Mouse (Mus musculus) forebrain, embryonic 16.5 days (tissue): ENCODE measurements around the gene Slc11a2. TPM values are rescaled to one million over a fixed set of nuclear protein-coding genes. Genes with fewer than 3 reads are reported as not detected.

ENCODE experiments used
- ATAC-seq: fragments of 200-750 bp; cut with Nextera tagmentation; 2 replicates; pipeline ENCODE4 v1.8.0; 2017; ENCODE audit warnings: mild to moderate bottlenecking, moderate library complexity
- H3K27ac ChIP-seq: fragments of 300-500 bp; sonication (generic); 2 replicates; pipeline ENCODE4 v1.5.1; 2014; ENCODE audit warnings: low read length, control low read depth
- H3K27me3 ChIP-seq: fragments of 300-500 bp; sonication (generic); replicated peaks from 2 replicates; pipeline ENCODE4 v1.6.1; 2014; ENCODE audit warnings: low read length; ENCODE audit not compliant: control insufficient read depth, insufficient read depth
- H3K36me3 ChIP-seq: fragments of 300-500 bp; sonication (generic); 2 replicates; pipeline ENCODE4 v1.6.1; 2014; ENCODE audit not compliant: control insufficient read depth, insufficient read depth
- H3K4me1 ChIP-seq: fragments of 300-500 bp; sonication (generic); replicated peaks from 2 replicates; pipeline ENCODE4 v1.6.1; 2014; ENCODE audit warnings: low read length; ENCODE audit not compliant: control insufficient read depth, insufficient read depth
- H3K4me2 ChIP-seq: fragments of 300-500 bp; sonication (generic); 2 replicates; pipeline ENCODE4 v1.6.1; 2014; ENCODE audit warnings: mild to moderate bottlenecking, low read length, control low read depth
- H3K4me3 ChIP-seq: fragments of 300-500 bp; sonication (generic); replicated peaks from 2 replicates; pipeline ENCODE4 v1.5.1; 2014; ENCODE audit warnings: mild to moderate bottlenecking, low read length, control low read depth
- H3K9ac ChIP-seq: fragments of 300-500 bp; sonication (generic); replicated peaks from 2 replicates; pipeline ENCODE4 v1.6.1; 2014; ENCODE audit warnings: low read depth, low read length, control low read depth
- H3K9me3 ChIP-seq: fragments of 300-500 bp; sonication (generic); 2 replicates; pipeline ENCODE4 v1.6.1; 2016; ENCODE audit warnings: low read length; ENCODE audit not compliant: control insufficient read depth
- WGBS: fragments of 180-500 bp; shearing (Covaris S2); extraction: QIAGEN DNeasy Blood & Tissue Kit; methylation state at CpG from one replicate; pipeline ENCODE4 v1.1.7; 2014; 5-methylcytosine and 5-hydroxymethylcytosine counted together
- polyA plus RNA-seq: library from polyadenylated mRNA; unstranded; fragments of >200 nt; fragmentation: Nextera tagmentation; extraction: Ambion mirVana; gene quantifications from 2 replicates; pipeline ENCODE4 v1.2.1, GENCODE M21; 2015

The Slc11a2 gene
- polyA plus RNA-seq, 1 experiment from 2014 or later: 28.2 TPM

DNA sequence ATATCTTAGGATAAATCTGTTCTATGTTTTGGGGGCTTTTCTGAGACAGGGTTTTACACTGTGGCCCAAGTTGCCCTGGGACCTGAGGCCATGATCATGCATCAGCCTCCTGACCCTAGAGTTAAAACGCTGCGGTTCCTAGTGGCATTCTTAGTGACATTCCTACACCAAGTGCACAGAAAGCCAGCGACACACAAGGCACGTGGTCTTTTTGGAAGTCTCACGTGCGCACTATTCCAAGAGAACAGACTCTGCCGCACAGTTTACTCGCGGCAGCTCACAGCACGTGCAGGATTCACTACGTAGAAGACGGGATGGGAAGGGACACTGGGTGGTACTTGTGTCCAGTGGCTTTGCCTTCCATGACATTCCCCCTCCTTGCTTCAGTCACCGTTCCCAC, 9.9 kb downstream of the Slc11a2 start:
- H3K4me3 ChIP-seq: no peak overlapping the region
- ATAC-seq: no peak
- 89% methylated on average over 13 of the region's 13 CpGs for WGBS
- no peak overlapping the region for H3K4me2 ChIP-seq
- no peaks in the 10 kb centered on the region for H3K27me3 ChIP-seq
- no peaks in the 10 kb centered on the region for H3K9me3 ChIP-seq
- no peak overlapping the region for H3K9ac ChIP-seq
- H3K4me1 ChIP-seq: peaks cover 4% of the 10 kb centered on the region
- no peak overlapping the region for H3K27ac ChIP-seq
- 0 out of 2 replicates have a peak, but pooled peaks cover 3% of the 10 kb centered on the region for H3K36me3 ChIP-seq

DNA sequence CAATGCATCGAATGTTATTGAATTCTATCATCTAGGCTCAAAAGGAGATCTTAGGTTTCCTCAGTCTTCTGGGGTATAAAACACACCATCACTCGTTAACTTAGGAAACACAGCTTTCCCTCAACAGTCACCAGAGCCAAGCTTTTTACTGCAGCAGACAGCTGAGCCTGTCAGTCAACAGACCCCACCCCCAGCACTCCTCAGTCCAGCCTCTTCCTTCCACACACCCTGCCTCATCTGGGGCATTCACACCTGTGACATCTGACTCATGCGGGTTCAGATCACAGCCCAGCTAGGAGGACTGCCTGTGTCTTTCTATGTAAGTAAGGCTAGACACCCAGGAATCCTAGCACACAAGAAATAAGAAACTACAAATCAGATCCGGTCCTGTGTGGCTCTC, 10.9 kb downstream of the Slc11a2 start:
- no peak for ATAC-seq
- H3K4me1 ChIP-seq: peaks cover 3% of the 10 kb centered on the region; the same call in 1 of the 2 replicates
- H3K27me3 ChIP-seq: no peaks in the 10 kb centered on the region
- H3K9ac ChIP-seq: no peak overlapping the region
- H3K27ac ChIP-seq: no peak overlapping the region
- peaks cover 7% of the 10 kb centered on the region; the same call in 1 of the 2 replicates for H3K36me3 ChIP-seq
- H3K4me3 ChIP-seq: no peak overlapping the region
- H3K4me2 ChIP-seq: no peak overlapping the region
- no peaks in the 10 kb centered on the region for H3K9me3 ChIP-seq
- 64% methylated on average over 4 of the region's 4 CpGs for WGBS

DNA sequence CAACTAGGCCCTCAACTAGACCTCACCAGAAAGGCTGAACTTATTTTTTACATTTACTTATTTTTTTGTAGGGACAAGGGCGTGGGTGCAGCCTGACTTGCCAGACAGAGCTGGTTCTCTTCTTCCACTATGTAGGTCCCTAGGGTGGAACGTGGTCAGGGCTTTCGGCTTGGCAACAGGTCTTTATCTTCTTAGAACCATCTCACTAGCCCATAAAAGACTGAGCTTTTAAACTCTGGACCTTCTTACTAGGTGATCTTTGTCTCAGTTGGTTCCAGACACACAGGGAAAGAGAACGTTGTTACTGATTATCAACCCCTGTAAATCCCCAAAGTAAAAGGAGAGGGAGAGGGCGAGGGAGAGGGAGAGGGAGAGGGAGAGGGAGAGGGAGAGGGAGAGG, 11.6 kb downstream of the Slc11a2 start:
- WGBS: 82% methylated on average over 4 of the region's 5 CpGs
- H3K4me2 ChIP-seq: no peak overlapping the region
- H3K9ac ChIP-seq: no peak overlapping the region
- peaks cover 3% of the 10 kb centered on the region; the same call in 1 of the 2 replicates for H3K4me1 ChIP-seq
- peaks cover 8% of the 10 kb centered on the region; the same call in 1 of the 2 replicates for H3K36me3 ChIP-seq
- ATAC-seq: no peak
- no peak overlapping the region for H3K4me3 ChIP-seq
- H3K9me3 ChIP-seq: no peaks in the 10 kb centered on the region
- no peak overlapping the region for H3K27ac ChIP-seq
- H3K27me3 ChIP-seq: no peaks in the 10 kb centered on the region

DNA sequence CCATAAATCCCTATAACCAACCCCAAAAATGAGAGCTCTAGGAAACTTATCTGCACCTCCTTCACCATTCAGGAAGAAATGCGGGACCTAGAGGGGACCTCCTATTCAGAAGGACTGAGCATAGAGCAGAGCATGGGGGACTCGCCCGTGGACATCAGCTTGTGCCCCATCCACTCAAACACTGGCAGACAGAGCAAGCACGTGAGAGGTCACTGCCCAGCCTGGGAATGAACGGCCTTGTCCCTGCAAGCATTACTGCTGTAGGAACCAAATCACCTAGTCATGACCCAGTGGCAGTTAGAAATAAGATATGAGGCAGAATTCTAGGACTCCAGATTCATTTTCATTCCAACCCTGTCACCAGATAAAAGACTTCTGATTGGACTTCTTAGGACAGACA, 13.1 kb downstream of the Slc11a2 start:
- no peak for ATAC-seq

DNA sequence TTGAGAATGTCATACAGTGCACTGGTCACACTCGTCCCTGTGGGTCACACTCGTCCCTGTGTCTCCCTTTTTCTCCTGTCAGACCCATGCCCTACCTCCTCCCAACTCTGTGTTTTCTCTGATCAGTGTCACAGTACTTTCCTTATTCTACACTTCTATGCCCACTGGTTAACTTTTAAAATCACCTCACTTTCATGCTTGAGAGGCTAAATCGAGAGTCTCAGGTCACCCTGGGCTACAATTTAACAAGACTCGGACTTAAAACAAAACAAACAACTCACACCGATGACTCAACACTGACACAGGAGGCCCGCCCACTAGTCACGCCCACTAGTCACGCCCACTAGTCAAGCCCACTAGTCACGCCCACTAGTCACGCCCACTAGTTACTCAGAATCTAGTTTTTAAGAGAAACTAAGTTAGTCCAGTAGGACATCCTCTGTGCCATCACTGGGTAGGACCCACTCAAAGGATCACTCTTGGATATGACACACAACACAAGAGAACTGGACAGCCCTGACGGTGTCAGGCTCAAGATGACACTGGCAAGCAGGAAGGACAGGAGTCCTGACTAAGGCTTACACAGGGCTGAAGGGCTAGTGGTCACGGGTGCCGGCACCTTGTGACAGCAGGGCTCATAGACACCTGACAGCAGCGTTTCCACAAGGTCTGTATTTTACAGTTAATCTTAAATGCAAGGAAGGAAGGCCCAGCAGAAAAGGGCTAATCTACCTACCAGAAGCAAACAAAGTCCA, 13.8 kb downstream of the Slc11a2 start:
- peaks cover 19% of the 10 kb centered on the region; the same call in 1 of the 2 replicates for H3K36me3 ChIP-seq
- ATAC-seq: no peak
- no peaks in the 10 kb centered on the region for H3K9me3 ChIP-seq
- H3K4me2 ChIP-seq: no peak overlapping the region
- H3K27me3 ChIP-seq: no peaks in the 10 kb centered on the region
- no peak overlapping the region for H3K27ac ChIP-seq
- 68% methylated on average over 14 of the region's 14 CpGs for WGBS
- H3K4me1 ChIP-seq: peaks cover 3% of the 10 kb centered on the region; the same call in 1 of the 2 replicates
- H3K4me3 ChIP-seq: no peak overlapping the region
- H3K9ac ChIP-seq: no peak overlapping the region

More for the DNA sequence above, 13.1 kb downstream of the Slc11a2 start:
- H3K27me3 ChIP-seq: no peaks in the 10 kb centered on the region
- no peak overlapping the region for H3K4me3 ChIP-seq
- H3K9me3 ChIP-seq: no peaks in the 10 kb centered on the region
- no peak overlapping the region for H3K27ac ChIP-seq
- H3K4me1 ChIP-seq: peaks cover 3% of the 10 kb centered on the region; the same call in 1 of the 2 replicates
- peaks cover 19% of the 10 kb centered on the region; the same call in 1 of the 2 replicates for H3K36me3 ChIP-seq
- H3K9ac ChIP-seq: no peak overlapping the region
- no peak overlapping the region for H3K4me2 ChIP-seq
- WGBS: 91% methylated on average over 5 of the region's 5 CpGs

DNA sequence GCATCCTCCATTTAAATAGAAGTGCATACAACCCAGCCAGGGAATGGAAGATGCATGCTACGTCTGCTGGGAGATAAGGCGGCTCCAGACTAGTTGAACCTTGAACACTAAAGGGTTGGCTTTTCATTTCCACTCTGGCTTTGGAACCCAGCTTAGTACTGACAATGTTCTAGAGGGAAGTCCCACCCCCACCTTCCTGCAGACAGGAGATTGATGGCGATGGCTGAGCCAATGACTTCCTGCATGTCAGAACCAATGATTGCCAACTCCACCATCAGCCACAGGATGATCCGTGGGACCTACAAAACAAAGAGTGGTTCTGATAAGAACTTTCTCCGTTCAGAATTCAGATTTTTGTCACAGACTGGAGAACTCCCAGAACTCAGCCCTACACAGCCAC, 18.8 kb downstream of the Slc11a2 start:
- Histone ChIP-seq H3K36me3 (peaks cover 22% of the 10 kb centered on the region), H3K4me3 (no peak overlapping the region), H3K4me2 (no peak overlapping the region), H3K27ac (no peak overlapping the region), H3K9ac (no peak overlapping the region), H3K27me3 (no peaks in the 10 kb centered on the region), H3K4me1 (no peaks in the 10 kb centered on the region), H3K9me3 (no peaks in the 10 kb centered on the region)
- WGBS: 92% methylated on average over 5 of the region's 5 CpGs
- no peak for ATAC-seq

DNA sequence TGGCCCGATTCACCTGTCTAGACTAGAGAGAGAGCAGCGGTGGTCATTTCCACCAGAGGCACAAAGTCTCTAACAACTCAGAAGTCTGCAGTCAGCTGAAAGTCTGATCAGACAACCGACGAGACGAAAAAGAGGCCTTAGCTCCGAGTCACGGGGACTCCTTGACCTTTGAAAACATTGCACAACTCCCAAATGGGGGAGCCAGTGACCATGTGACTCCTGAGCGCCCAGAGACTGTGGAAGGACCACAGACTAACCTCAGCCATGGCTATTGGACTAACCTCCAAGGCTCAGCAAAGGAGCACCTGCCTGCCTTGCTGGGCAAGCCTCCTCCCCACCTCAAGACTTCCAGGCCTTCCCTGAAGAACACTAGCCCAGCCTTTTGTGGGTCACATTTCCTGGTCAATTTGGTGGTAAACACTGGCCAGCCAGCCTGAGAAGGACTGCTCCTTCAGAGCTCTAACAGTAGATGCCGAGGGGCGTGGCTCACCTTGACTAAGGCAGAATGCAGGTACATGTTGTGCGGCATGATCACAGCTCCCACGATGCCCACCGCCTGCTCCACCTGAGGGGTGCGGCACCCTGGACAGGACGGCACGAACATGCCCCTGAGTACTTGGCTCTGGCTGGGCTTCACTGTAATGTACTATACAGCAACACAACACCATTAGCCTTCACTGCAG, 21.4 kb downstream of the Slc11a2 start:
- Histone ChIP-seq H3K4me1 (no peaks in the 10 kb centered on the region), H3K9ac (no peak overlapping the region), H3K4me3 (no peak overlapping the region), H3K27me3 (no peaks in the 10 kb centered on the region), H3K4me2 (no peak overlapping the region), H3K27ac (no peak overlapping the region), H3K9me3 (no peaks in the 10 kb centered on the region), H3K36me3 (peaks cover 29% of the 10 kb centered on the region)
- 95% methylated on average over 16 of the region's 16 CpGs for WGBS
- no peak for ATAC-seq

DNA sequence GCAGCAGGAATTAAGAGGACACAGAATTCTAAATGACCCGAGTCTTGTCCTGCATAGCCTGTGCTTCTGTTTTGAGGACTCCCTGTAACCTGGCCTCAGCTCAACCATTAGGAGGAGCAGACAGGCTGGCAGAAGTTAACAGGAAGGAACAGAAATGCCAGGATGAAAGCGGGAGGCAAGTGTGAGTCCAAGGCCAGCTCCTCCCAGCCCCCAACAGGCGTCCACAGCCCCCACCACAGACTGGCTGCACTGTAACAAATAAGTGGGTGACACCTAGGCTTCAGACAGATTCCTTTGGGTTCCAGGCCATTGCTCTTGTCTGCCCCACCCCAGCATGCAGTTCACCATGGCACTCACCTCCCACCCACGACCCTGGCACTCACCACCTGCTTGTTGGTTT, 22.1 kb downstream of the Slc11a2 start:
- no peak for ATAC-seq
- H3K36me3 ChIP-seq: peaks cover 30% of the 10 kb centered on the region
- WGBS: 86% methylated on average over 4 of the region's 4 CpGs

DNA sequence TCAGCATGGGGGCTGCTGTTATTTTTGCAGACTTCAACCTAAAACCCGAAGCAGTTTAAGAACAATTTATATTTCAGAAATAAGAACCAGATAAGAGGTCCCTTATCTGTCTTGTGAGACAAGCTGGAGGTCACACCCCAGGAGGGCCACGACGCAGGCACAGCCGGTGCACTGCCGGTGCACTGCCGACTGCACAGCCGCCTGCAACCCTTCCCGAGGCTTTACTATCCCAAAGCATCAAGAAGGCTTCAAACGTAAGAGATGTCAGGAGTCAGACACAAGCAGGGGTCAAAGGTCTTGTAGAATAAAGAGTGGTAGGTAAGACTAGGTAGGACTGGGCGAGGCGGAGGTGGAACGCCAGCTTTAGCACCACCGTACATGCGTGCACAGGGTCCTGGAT, 22.5 kb downstream of the Slc11a2 start:
- no peaks in the 10 kb centered on the region for H3K27me3 ChIP-seq
- peaks cover 30% of the 10 kb centered on the region for H3K36me3 ChIP-seq
- no peak overlapping the region for H3K9ac ChIP-seq
- H3K4me3 ChIP-seq: no peak overlapping the region
- H3K4me1 ChIP-seq: no peaks in the 10 kb centered on the region
- H3K27ac ChIP-seq: no peak overlapping the region
- H3K4me2 ChIP-seq: no peak overlapping the region
- no peak for ATAC-seq
- 93% methylated on average over 14 of the region's 14 CpGs for WGBS
- H3K9me3 ChIP-seq: no peaks in the 10 kb centered on the region

More for the DNA sequence above, 22.1 kb downstream of the Slc11a2 start:
- Histone ChIP-seq H3K27me3 (no peaks in the 10 kb centered on the region), H3K27ac (no peak overlapping the region), H3K9me3 (no peaks in the 10 kb centered on the region), H3K4me3 (no peak overlapping the region), H3K4me1 (no peaks in the 10 kb centered on the region), H3K4me2 (no peak overlapping the region), H3K9ac (no peak overlapping the region)
